Mouse (Mus musculus): ENCODE results near the gene Pzp. TPM values are rescaled to one million over a fixed set of nuclear protein-coding genes. Genes with fewer than 3 reads are reported as not detected.

Pzp gene
- total RNA-seq, 2 experiments from 2014 or later = not detected

DNA sequence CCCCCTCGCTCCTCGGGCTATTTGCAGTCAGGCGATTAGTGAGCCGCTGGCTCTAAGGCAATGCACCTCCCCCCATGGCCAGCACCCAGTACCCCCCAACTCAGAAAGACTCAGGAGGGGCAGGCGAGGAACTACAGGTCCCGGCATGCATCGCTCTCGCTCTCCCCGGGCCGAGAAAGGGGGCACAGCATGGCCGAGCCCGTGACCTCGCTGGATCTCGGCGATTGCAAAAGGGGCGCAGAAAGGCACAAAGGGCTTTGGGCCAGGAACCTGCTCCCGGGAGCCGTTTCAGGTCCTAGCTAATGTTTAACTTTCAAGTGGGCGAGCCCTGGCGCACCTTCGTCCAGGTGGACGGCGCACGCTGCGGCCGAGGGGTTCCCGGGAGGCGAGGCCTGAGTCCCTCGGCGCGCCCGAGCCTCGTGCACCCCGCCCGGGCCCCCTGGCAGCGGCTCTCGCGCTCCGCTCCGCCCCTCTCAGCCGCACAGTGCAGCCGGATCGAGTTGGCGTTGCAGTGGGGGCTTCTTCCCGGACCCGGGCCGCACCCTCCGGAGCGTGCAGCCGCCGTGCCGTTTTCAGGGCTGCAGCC is 88.7 kb downstream of the Pzp start:
- peak; percentile 64 to 71 for DNase-seq (ENCODE audit: low spot score in 2 of 2)
- intact Hi-C loops (cut with DNase I) = loop anchor here (5.0 kb wide), 1 partner anchor 39 kb away; no protein-coding TSS in a partner anchor

DNA sequence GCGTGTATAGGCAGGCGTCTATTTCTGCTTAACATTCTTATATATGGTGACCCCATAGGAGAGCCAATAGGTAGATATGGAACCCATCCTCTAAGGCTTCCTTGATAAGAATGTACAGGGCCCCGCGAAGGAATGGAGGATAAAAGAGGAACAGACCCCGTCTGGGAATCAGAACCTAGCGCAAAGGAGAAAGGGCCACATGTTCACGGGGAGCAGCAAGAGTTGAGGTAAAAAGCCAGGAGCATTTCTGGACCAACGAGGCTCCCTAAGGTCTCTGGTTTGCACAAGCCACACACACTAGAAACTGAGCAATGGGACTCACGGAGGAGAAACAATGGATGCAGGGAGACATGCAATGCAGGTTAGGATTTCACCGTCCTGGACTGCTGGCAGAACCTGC is 89.2 kb downstream of the Pzp start:
- intact Hi-C loops (cut with DNase I) = loop anchor here (5.0 kb wide), 1 partner anchor 40 kb away; no protein-coding TSS in a partner anchor
- DNase-seq (ENCODE audit: low spot score in 2 of 2) = no peak

DNA sequence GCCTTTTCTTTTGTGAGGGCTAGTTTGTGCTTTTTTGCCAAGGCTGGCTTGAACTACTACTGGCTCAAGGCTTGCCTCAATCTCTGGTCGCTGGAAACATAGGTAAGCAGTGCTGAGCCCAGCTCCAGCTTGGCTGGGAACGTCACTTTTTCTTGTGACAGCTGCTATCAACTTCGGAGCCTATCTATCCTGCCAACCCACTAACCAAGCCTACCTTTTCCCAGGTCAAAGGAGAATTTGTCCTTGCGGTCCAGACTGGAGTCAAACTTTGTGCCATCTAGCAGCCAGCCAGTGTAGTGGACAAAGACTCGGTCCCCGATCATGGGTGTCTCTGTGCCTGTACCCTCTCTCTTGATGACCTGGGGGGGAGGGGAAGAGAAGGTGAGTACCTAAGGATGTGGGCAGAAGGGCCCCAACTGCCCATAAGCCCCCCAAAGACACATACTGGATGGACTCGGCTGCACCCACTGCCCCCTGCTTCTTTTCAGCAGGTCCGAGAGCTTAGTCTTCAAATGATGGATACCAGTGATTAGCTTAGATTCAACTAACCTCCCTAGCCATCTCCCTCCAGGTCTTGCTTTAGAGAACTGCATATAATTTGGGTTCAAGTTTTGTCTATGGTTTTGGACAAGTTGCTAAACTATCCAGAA is 90.0 kb downstream of the Pzp start:
- DNase-seq (ENCODE audit: low spot score in 2 of 2) = no peak
- intact Hi-C loops (cut with DNase I) = loop anchor here (5.0 kb wide), 1 partner anchor 41 kb away; no protein-coding TSS in a partner anchor

DNA sequence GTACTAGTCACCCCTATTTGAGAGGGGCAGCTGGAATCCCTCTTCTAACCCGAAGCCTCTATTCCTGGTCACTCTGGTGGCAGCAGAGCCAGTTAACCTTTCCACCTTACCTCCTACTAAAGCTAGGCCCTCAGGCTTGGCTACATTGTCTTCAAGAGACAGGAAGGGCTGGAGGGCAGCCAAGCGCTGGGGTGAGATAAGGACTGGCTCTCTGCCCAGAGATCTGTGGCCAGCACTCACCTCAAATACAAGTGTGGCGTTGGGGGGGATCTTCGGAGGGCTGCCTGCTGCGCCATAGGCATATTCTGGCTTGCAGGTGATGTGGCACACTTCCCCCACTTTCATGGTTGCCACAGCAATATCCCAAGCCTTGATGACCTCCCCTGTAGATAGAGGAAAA is 91.0 kb downstream of the Pzp start:
- DNase-seq (ENCODE audit: low spot score in 2 of 2) = no peak
- intact Hi-C loops (cut with DNase I) = loop anchor here (5.0 kb wide), 1 partner anchor 42 kb away; no protein-coding TSS in a partner anchor

Other genes starting within 250 kb of the Pzp start
- gene Tead4, start 225.9 kb downstream of the Pzp start, total RNA-seq (2021) = 1 to 10 TPM in 1 of 2 experiments, under 1 TPM in 1; 0.39 to 1.2 TPM
- gene Tulp3, start 170.9 kb downstream of the Pzp start, total RNA-seq (2021) = 10 to 100 TPM; 14.3 to 21.9 TPM
- 10 to 100 TPM; 17.8 TPM for gene Rhno1, start 163.8 kb downstream of the Pzp start, total RNA-seq (2021)
- 1 to 10 TPM; 1.2 TPM for gene Foxm1, start 163.8 kb downstream of the Pzp start, total RNA-seq (2021)
- 1 to 10 TPM; 1.1 TPM for gene Tex52, start 151.3 kb downstream of the Pzp start, total RNA-seq (2021)
- 1 to 10 TPM in 1 of 2 experiments, not detected in 1; 1.0 TPM for gene Gm44596, start 151.2 kb downstream of the Pzp start, total RNA-seq (2021)
- gene Nrip2, start 127.4 kb downstream of the Pzp start, total RNA-seq (2021) = 10 to 100 TPM in 1 of 2 experiments, 1 to 10 TPM in 1; 9.4 to 11.9 TPM
- gene Itfg2, start 101.8 kb downstream of the Pzp start, total RNA-seq (2021) = 10 to 100 TPM; 29.7 to 30.7 TPM
- gene Fkbp4, start 88.0 kb downstream of the Pzp start, total RNA-seq (2021) = 100 to 1,000 TPM; 115 to 118 TPM
- gene A2ml1, start 54.9 kb upstream of the Pzp start, total RNA-seq (2021) = 10 to 100 TPM; 11.5 to 15.1 TPM
- gene Klrb1a, start 96.8 kb upstream of the Pzp start, total RNA-seq (2021) = not detected
- gene Clec2h, start 135.7 kb upstream of the Pzp start, total RNA-seq (2021) = not detected
- not detected for gene Klrb1, start 196.3 kb upstream of the Pzp start, total RNA-seq (2021)

All from left cerebral cortex, postnatal 36 days (tissue).